Mouse (Mus musculus) hindbrain, postnatal 0 days (tissue): ENCODE data around the gene Dpy30. TPM values are rescaled to one million over a fixed set of nuclear protein-coding genes. Genes with fewer than 3 reads are reported as not detected.
"Not testable (repeated sequence)": the region's sequence is repeated elsewhere in the genome, so short reads cannot be mapped to it uniquely, and the experiment has no call there.

Source experiments
- ATAC-seq: fragments of 200-750 bp; cut with Nextera tagmentation; 2 replicates; pipeline ENCODE4 v1.8.0; 2017; ENCODE audit warnings: mild to moderate bottlenecking, moderate TSS enrichment, moderate library complexity
- DNase-seq: peaks from one replicate; pipeline ENCODE4 v3.0.0-alpha.2; 2015; ENCODE audit warnings: low spot score
- H3K27ac ChIP-seq: fragments of 300-500 bp; sonication (generic); 2 replicates; pipeline ENCODE4 v1.5.1; 2014; ENCODE audit warnings: mild to moderate bottlenecking
- H3K27me3 ChIP-seq: fragments of 300-500 bp; sonication (generic); 2 replicates; pipeline ENCODE4 v1.6.1; 2014; ENCODE audit warnings: low read length, mixed read lengths; ENCODE audit not compliant: insufficient read depth
- H3K36me3 ChIP-seq: fragments of 300-500 bp; sonication (generic); 2 replicates; pipeline ENCODE4 v1.6.1; 2014; ENCODE audit warnings: low read length, mixed read lengths; ENCODE audit not compliant: insufficient read depth
- H3K4me1 ChIP-seq: fragments of 300-500 bp; sonication (generic); 2 replicates; pipeline ENCODE4 v1.6.1; 2014; ENCODE audit warnings: antibody characterized with exemption, low read length, mixed read lengths; ENCODE audit not compliant: insufficient read depth
- H3K4me2 ChIP-seq: fragments of 300-500 bp; sonication (generic); 2 replicates; pipeline ENCODE4 v1.6.1; 2014; ENCODE audit warnings: low read depth, mild to moderate bottlenecking, low read length, moderate library complexity, mixed read lengths
- H3K4me3 ChIP-seq: fragments of 300-500 bp; sonication (generic); 2 replicates; pipeline ENCODE4 v1.5.1; 2014; ENCODE audit warnings: low read length
- H3K9ac ChIP-seq: fragments of 300-500 bp; sonication (generic); replicated peaks from 2 replicates; pipeline ENCODE4 v1.6.1; 2014; ENCODE audit warnings: mild to moderate bottlenecking, low read length, moderate library complexity, mixed read lengths
- H3K9me3 ChIP-seq: fragments of 300-500 bp; sonication (generic); 2 replicates; pipeline ENCODE4 v1.6.1; 2016; ENCODE audit warnings: low read length, mixed read lengths
- CTCF ChIP-seq: IDR thresholded peaks from 2 replicates; pipeline ENCODE4 v1.5.1; 2016; ENCODE audit warnings: antibody characterized with exemption, control low read depth, low read depth
- WGBS: fragments of 180-500 bp; shearing (Covaris S2); extraction: QIAGEN DNeasy Blood & Tissue Kit; methylation state at CpG from one replicate; pipeline ENCODE4 v1.1.7; 2014; 5-methylcytosine and 5-hydroxymethylcytosine counted together
- polyA plus RNA-seq: library from polyadenylated mRNA; unstranded; fragments of >200 nt; fragmentation: Nextera tagmentation; extraction: Ambion mirVana; gene quantifications from 2 replicates; pipeline ENCODE4 v1.2.1, GENCODE M21; 2015
- total RNA-seq: library from RNA; depleted of rRNA; stranded (reverse); fragments of >200 nt; gene quantifications from 2 replicates; pipeline ENCODE4 v1.2.3, GENCODE M21; 2014

Gene Dpy30
- total and polyA plus RNA-seq, 2 experiments from 2014 or later = 42.5 to 253 TPM

DNA sequence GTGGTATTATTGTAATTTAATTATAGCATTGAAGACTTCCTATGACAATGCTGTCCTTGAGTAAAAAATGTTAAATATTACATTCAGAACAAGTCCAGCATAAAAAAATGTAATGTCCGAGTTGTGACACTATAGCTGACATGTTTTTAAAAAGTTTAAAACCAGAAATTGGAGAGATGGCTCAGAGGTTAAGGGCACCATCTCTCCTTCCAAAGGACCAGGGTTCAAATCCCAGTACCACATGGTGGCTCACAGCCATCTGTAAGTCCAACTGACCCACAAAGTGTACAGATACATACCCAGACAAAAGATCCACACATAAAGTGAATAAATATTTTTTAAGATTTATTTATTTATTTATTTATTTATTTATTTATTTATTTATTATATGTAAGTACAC, 17.7 kb downstream of the Dpy30 start:
- Histone ChIP-seq H3K4me1 (no peaks in the 10 kb centered on the region), H3K27ac (no peak overlapping the region), H3K9ac (no peak overlapping the region), H3K4me2 (no peak overlapping the region), H3K36me3 (peaks cover 9% of the 10 kb centered on the region; the same call in 1 of the 2 replicates), H3K27me3 (no peaks in the 10 kb centered on the region), H3K9me3 (no peaks in the 10 kb centered on the region), H3K4me3 (no peak overlapping the region)
- no peak for TF ChIP-seq CTCF
- 96% methylated on average over 1 of the region's 1 CpGs for WGBS
- no peak for ATAC-seq
- DNase-seq = no peak

DNA sequence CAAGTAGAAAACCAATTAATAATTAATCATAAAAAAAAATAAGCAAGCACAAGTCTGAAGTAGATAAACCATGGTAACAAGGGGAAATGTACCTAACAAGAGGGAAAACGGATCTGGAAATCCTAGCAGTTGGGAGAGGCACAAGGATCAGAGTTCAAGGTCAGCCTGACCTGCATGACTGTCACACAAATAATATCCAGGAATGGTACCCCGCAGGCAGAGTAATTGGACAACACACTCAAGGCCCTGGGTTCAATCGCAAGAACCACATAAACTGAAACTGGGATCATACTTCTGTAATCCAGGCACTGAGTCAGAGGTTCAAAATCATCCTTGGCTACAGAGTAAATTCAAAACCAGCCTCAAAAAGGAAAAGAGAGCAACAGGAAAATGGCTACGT, 18.1 kb downstream of the Dpy30 start:
- DNase-seq (no peak), ATAC-seq (no peak)
- no peak overlapping the region for H3K27ac ChIP-seq
- no peaks in the 10 kb centered on the region for H3K27me3 ChIP-seq
- no peak overlapping the region for H3K4me3 ChIP-seq
- 92% methylated on average over 4 of the region's 4 CpGs for WGBS
- TF ChIP-seq CTCF = no peak
- no peaks in the 10 kb centered on the region for H3K4me1 ChIP-seq
- H3K9ac ChIP-seq = no peak overlapping the region
- H3K36me3 ChIP-seq = peaks cover 9% of the 10 kb centered on the region; the same call in 1 of the 2 replicates
- no peaks in the 10 kb centered on the region for H3K9me3 ChIP-seq
- H3K4me2 ChIP-seq = no peak overlapping the region

DNA sequence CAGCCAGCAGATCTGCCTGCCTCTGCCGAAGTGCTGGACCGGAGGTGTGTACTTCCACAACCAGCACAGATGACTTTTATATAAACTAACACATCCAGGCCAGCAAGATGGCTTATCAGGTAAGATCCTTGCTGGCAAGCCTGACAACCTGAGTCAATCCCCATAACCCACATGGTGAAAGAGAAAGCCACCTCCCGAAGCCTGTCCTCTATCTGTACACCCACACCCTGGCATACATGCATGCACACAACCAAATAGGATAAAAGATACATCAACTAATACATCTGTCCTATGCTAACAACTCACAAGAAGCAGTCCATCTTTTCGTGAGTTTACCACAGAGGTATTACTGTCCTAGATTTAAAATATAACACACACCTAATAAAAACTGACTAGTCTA, 19.7 kb downstream of the Dpy30 start:
- Histone ChIP-seq H3K36me3 (peaks cover 11% of the 10 kb centered on the region), H3K4me2 (no peak overlapping the region), H3K4me3 (no peak overlapping the region), H3K27me3 (no peaks in the 10 kb centered on the region), H3K27ac (no peak overlapping the region), H3K4me1 (no peaks in the 10 kb centered on the region), H3K9ac (no peak overlapping the region), H3K9me3 (no peaks in the 10 kb centered on the region)
- ATAC-seq = no peak
- TF ChIP-seq CTCF = no peak
- DNase-seq = no peak
- WGBS = 94% methylated on average over 4 of the region's 4 CpGs

DNA sequence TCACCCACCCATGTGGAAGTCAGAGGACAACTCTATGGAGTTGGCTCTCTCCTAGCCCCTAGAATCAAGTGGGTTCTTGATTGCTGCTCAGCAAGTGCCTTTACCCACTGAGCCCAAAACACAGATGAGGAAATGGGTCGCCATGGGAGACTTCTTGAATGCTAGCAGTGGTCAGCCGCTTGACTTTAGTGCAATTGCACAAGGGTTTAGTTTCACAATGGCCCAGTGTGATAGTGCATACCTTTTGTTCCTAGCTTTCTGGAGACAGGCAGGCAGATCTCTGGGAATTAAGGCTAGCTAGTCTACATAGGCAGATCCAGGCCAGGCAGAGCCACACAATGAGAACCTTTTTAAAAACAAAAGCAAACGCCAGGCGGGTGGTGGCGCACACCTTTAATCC, 23.7 kb downstream of the Dpy30 start:
- no peaks in the 10 kb centered on the region for H3K27me3 ChIP-seq
- H3K27ac ChIP-seq = no peak overlapping the region
- DNase-seq (no peak), ATAC-seq (no peak)
- H3K9ac ChIP-seq = no peak overlapping the region
- peaks cover 10% of the 10 kb centered on the region for H3K36me3 ChIP-seq
- TF ChIP-seq CTCF = no peak
- no peaks in the 10 kb centered on the region for H3K4me1 ChIP-seq
- H3K4me3 ChIP-seq = no peak overlapping the region
- H3K4me2 ChIP-seq = no peak overlapping the region
- no peaks in the 10 kb centered on the region for H3K9me3 ChIP-seq
- 78% methylated on average over 5 of the region's 5 CpGs for WGBS

DNA sequence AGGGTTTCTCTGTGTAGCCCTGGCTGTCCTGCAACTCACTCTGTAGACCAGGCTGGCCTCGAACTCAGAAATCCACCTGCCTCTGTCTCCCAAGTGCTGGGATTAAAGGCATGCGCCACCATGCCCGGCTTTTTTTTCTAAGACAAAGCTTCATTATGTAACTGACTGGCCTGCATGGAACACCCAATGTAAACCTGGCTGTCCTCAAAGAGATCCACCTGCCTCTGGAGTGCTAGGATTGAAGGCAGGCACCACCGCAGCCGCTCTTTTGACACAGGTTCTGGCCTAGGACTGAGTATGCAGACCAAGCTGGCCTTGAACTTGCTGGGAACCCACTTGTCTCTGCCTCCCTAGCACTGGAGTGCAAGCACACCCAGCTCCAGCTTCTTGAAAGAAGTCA, 26.8 kb downstream of the Dpy30 start:
- H3K9ac ChIP-seq, H3K9me3 ChIP-seq, H3K36me3 ChIP-seq, H3K27ac ChIP-seq, H3K4me1 ChIP-seq, H3K4me3 ChIP-seq, DNase-seq, H3K4me2 ChIP-seq, H3K27me3 ChIP-seq, ATAC-seq: not testable (repeated sequence)
- WGBS = 91% methylated on average over 5 of the region's 5 CpGs

DNA sequence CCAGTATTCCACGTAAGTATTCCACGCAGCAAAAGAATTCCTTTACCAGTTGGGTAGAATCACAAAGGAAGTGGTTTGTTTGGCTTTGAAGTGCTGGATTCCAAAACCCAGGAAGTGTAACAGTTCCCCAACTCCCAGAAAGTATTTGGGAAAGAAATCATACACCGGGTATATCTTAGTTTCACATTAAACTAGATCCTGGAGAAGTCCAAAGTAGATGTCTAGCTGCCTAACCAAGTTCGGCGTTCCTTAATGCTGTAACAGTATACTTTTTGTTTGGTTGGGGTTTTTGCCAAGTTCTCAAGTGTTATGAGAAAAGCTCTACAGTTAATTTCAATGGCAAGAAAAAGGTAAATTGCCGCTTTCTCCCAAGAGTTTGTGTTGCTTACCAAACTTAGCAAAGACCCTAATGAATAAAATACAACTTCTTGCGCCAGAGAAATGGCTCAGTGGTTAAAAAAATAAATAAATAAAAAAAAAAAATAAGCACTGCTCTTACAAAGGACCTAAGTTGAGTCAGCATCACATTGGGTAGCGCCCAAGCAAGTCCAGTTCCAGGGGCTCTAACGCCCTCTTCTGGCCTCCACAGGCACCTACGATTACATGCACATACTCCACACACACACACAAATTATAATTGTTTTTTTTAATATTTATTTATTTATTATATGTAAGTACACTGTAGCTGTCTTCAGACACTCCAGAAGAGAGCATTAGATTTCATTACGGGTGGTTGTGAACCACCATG, 27.5 kb downstream of the Dpy30 start:
- H3K9ac ChIP-seq = peak overlapping the region; percentile 86; the same call in 1 of the 2 replicates
- DNase-seq (peak; percentile 40), ATAC-seq (no peak)
- H3K27me3 ChIP-seq = no peaks in the 10 kb centered on the region
- peaks cover 5% of the 10 kb centered on the region for H3K36me3 ChIP-seq
- no peaks in the 10 kb centered on the region for H3K9me3 ChIP-seq
- peak overlapping the region; percentile 93 for H3K4me3 ChIP-seq
- peak; percentile 40 for TF ChIP-seq CTCF
- H3K4me1 ChIP-seq = 0 out of 2 replicates have a peak, but pooled peaks cover 4% of the 10 kb centered on the region
- peak overlapping the region; percentile 80 for H3K4me2 ChIP-seq
- WGBS = 51% methylated on average over 11 of the region's 11 CpGs
- peak overlapping the region; percentile 97 for H3K27ac ChIP-seq
